Mouse (Mus musculus) CH12.LX (cell line): ENCODE results near the gene Ddx51. TPM values are rescaled to one million over a fixed set of nuclear protein-coding genes. Genes with fewer than 3 reads are reported as not detected.

Source experiments
- DNase-seq: peaks from one replicate; pipeline ENCODE4 v3.0.0-alpha.2; 2013; ENCODE audit errors: extremely low read depth
- H3K27ac ChIP-seq: 2 replicates; pipeline ENCODE4 v1.5.1; 2012; ENCODE audit warnings: low read depth, mild to moderate bottlenecking, control low read depth, moderate library complexity; ENCODE audit not compliant: insufficient read depth
- H3K27me3 ChIP-seq: replicated peaks from 2 replicates; pipeline ENCODE3; 2012; ENCODE audit warnings: inconsistent platforms
- H3K36me3 ChIP-seq, 2 experiments: replicated peaks in 1 of 2; 2 replicates each; pipeline versions ENCODE3 to v1.6.1; 2012; ENCODE audit warnings: inconsistent platforms in 1 of 2, low read length in 1 of 2, mild to moderate bottlenecking in 1 of 2, mixed read lengths in 1 of 2, moderate library complexity in 1 of 2; ENCODE audit not compliant: control insufficient read depth in 1 of 2, insufficient read depth in 1 of 2
- H3K4me1 ChIP-seq, 2 experiments: 2 replicates each; pipeline ENCODE4 v1.6.1; 2012; ENCODE audit warnings: inconsistent platforms in 1 of 2, moderate library complexity in 1 of 2; ENCODE audit not compliant: insufficient read depth in 2 of 2, control insufficient read depth in 1 of 2
- H3K4me2 ChIP-seq: 2 replicates; pipeline ENCODE4 v1.6.1; 2012; ENCODE audit warnings: low read depth, mild to moderate bottlenecking, control low read depth; ENCODE audit not compliant: poor library complexity, insufficient read depth, severe bottlenecking
- H3K4me3 ChIP-seq, 3 experiments: fragments of 150-350 bp in 1 of 3; sonication (generic) in 1 of 3; replicated peaks in 1 of 3; 2 replicates each; pipeline versions ENCODE3 to v1.5.1; 2011 to 2012; ENCODE audit warnings: low read depth in 2 of 3, low read length in 2 of 3, mild to moderate bottlenecking in 2 of 3, moderate library complexity in 2 of 3, control low read depth in 1 of 3, improper control_type of control experiment in 1 of 3, inconsistent platforms in 1 of 3, mixed read lengths in 1 of 3; ENCODE audit not compliant: poor library complexity in 1 of 3
- H3K79me2 ChIP-seq: replicated peaks from 2 replicates; pipeline ENCODE4 v1.6.1; 2012; ENCODE audit warnings: mild to moderate bottlenecking, moderate library complexity; ENCODE audit not compliant: control insufficient read depth, poor library complexity, insufficient read depth, severe bottlenecking; ENCODE audit errors: extremely low read depth
- H3K9ac ChIP-seq: 2 replicates; pipeline ENCODE4 v1.6.1; 2012; ENCODE audit warnings: low read depth, mild to moderate bottlenecking, control low read depth, moderate library complexity; ENCODE audit not compliant: insufficient read depth
- H3K9me3 ChIP-seq: replicated peaks from 2 replicates; pipeline ENCODE3; 2012; ENCODE audit warnings: low read length, inconsistent platforms, mixed read lengths
- BHLHE40 ChIP-seq: IDR thresholded peaks from 2 replicates; pipeline ENCODE4 v1.6.1; 2011; ENCODE audit warnings: mild to moderate bottlenecking, low read depth, low read length, improper control_type of control experiment
- CHD1 ChIP-seq: IDR thresholded peaks from 2 replicates; pipeline ENCODE4 v1.6.1; 2012; ENCODE audit warnings: low read depth, low read length, improper control_type of control experiment, inconsistent platforms
- CTCF ChIP-seq, 2 experiments: IDR thresholded peaks in 1 of 2; conservative IDR thresholded peaks in 1 of 2; 2 replicates each; pipeline ENCODE4 v1.5.1; 2011 to 2012; ENCODE audit warnings: low read depth in 2 of 2, low read length in 2 of 2, improper control_type of control experiment in 1 of 2, inconsistent platforms in 1 of 2, mild to moderate bottlenecking in 1 of 2, moderate library complexity in 1 of 2
- IRF4 ChIP-seq: IDR thresholded peaks from 2 replicates; pipeline ENCODE4 v1.6.1; 2014; ENCODE audit warnings: low read depth, mild to moderate bottlenecking, inconsistent platforms, low read length, improper control_type of control experiment
- KAT2A ChIP-seq: IDR thresholded peaks from 2 replicates; pipeline ENCODE4 v1.6.1; 2012; ENCODE audit warnings: low read length, improper control_type of control experiment, inconsistent platforms; ENCODE audit not compliant: insufficient replicate concordance
- MAZ ChIP-seq: IDR thresholded peaks from 2 replicates; pipeline ENCODE4 v1.6.1; 2012; ENCODE audit warnings: low read depth, mild to moderate bottlenecking, inconsistent platforms, low read length, improper control_type of control experiment, moderate library complexity
- NELFE ChIP-seq: IDR thresholded peaks from 2 replicates; pipeline ENCODE4 v1.6.1; 2011; ENCODE audit warnings: low read depth, low read length, improper control_type of control experiment
- PAX5 ChIP-seq: IDR thresholded peaks from 2 replicates; pipeline ENCODE4 v1.6.1; 2012; ENCODE audit warnings: low read length, inconsistent platforms, mixed read lengths
- POLR2A ChIP-seq: IDR thresholded peaks from 2 replicates; pipeline ENCODE4 v1.6.1; 2011; ENCODE audit warnings: low read depth, mild to moderate bottlenecking, improper control_type of control experiment, low read length
- TBP ChIP-seq: conservative IDR thresholded peaks from 2 replicates; pipeline ENCODE4 v1.6.1; 2011; ENCODE audit warnings: low read depth, low read length, improper control_type of control experiment
- TCF12 ChIP-seq: IDR thresholded peaks from 2 replicates; pipeline ENCODE4 v1.6.1; 2014; ENCODE audit warnings: low read depth, mild to moderate bottlenecking, inconsistent platforms, low read length, improper control_type of control experiment
- USF1 ChIP-seq: IDR thresholded peaks from 2 replicates; pipeline ENCODE4 v1.6.1; 2014; ENCODE audit warnings: low read depth, mild to moderate bottlenecking, inconsistent platforms, low read length, improper control_type of control experiment
- USF2 ChIP-seq: conservative IDR thresholded peaks from 2 replicates; pipeline ENCODE4 v1.6.1; 2011; ENCODE audit warnings: low read depth, low read length, improper control_type of control experiment
- ZKSCAN1 ChIP-seq: IDR thresholded peaks from 2 replicates; pipeline ENCODE4 v1.6.1; 2012; ENCODE audit warnings: low read depth, inconsistent platforms, low read length, improper control_type of control experiment, borderline replicate concordance
- ZNF384 ChIP-seq: IDR thresholded peaks from 2 replicates; pipeline ENCODE4 v1.6.1; 2012; ENCODE audit warnings: low read depth, low read length, improper control_type of control experiment, inconsistent platforms
- dilution Hi-C: fragments of 300-500 bp; cut with MboI; formaldehyde crosslinking; loops from 2 replicates; pipeline ENCODE4 v1.14.3; 2020; ENCODE audit warnings: low sequenced_read_pairs; ENCODE audit not compliant: extremely low pct_unique_long_range_greater_than_20kb, extremely low pct_ligation_motif_present
- in situ Hi-C: fragments of 300-500 bp; cut with MboI; formaldehyde crosslinking; loops from 3 replicates; pipeline ENCODE4 v1.14.3; 2019; ENCODE audit warnings: low sequenced_read_pairs, low pct_ligation_motif_present, low pct_unique_long_range_greater_than_20kb, mixed read lengths
- polyA plus RNA-seq: library from polyadenylated mRNA; unstranded; fragments of >175 nt; gene quantifications from 2 replicates; pipeline ENCODE4 v1.2.1, GENCODE M21; 2012; ENCODE audit warnings: low read depth; ENCODE audit not compliant: insufficient read length
- total RNA-seq, 2 experiments: library from RNA; depleted of rRNA; stranded (reverse); fragments of 300-350 nt in 1 of 2; fragments of >200 nt in 1 of 2; gene quantifications; 2 replicates each; pipeline ENCODE4 v1.2.3; 2012 to 2014

Gene Ddx51
- total and polyA plus RNA-seq, 3 experiments: 11.8 to 38.6 (median 12.3) TPM

GRCm38 (mm10) chr5:110604311-110604710, 48.9 kb upstream of the Ddx51 start:
- DNase-seq: no peak
- in situ Hi-C loops: no loop called here
- no peak for TF ChIP-seq CTCF (conservative IDR thresholded peaks at IDR 0.05 in 1 of 2, IDR thresholded peaks at IDR 0.05 in 1 of 2; ENCODE audit: low read depth in 2 of 2, low read length in 2 of 2)
- no peak for TF ChIP-seq USF2
- TF ChIP-seq USF1: no peak
- TF ChIP-seq KAT2A: no peak
- TF ChIP-seq BHLHE40: no peak
- TF ChIP-seq TCF12: no peak
- no peak for TF ChIP-seq ZKSCAN1
- no peak for TF ChIP-seq MAZ
- no peak for TF ChIP-seq ZNF384
- no peak for TF ChIP-seq PAX5
- TF ChIP-seq TBP: no peak
- TF ChIP-seq CHD1: no peak
- no peak for TF ChIP-seq IRF4
- no peak for TF ChIP-seq POLR2A
- no peak overlapping the region for H3K9ac ChIP-seq
- H3K9me3 ChIP-seq: no peaks in the 10 kb centered on the region
- no peaks in the 10 kb centered on the region for H3K36me3 ChIP-seq
- dilution Hi-C loops: no loop called here
- no peaks in the 10 kb centered on the region for H3K79me2 ChIP-seq
- H3K4me1 ChIP-seq: no peaks in the 10 kb centered on the region
- no peak overlapping the region for H3K4me2 ChIP-seq
- H3K4me3 ChIP-seq: no peak overlapping the region
- H3K27me3 ChIP-seq: peaks cover 75% of the 10 kb centered on the region
- H3K27ac ChIP-seq: no peak overlapping the region

GRCm38 (mm10) chr5:110605531-110606221, 47.6 kb upstream of the Ddx51 start:
- H3K4me2 ChIP-seq: no peak overlapping the region
- H3K36me3 ChIP-seq: no peaks in the 10 kb centered on the region
- TF ChIP-seq NELFE (no peak), CTCF (conservative IDR thresholded peaks at IDR 0.05 in 1 of 2, IDR thresholded peaks at IDR 0.05 in 1 of 2; ENCODE audit: low read depth in 2 of 2, low read length in 2 of 2) (peak in 1 of 2 experiments; percentile 25; a peak in 2 of 4 replicates)
- in situ Hi-C loops: no loop called here
- H3K27ac ChIP-seq: no peak overlapping the region
- no peaks in the 10 kb centered on the region for H3K9me3 ChIP-seq
- dilution Hi-C loops: no loop called here
- peaks cover 66% of the 10 kb centered on the region for H3K27me3 ChIP-seq
- H3K4me3 ChIP-seq: no peak overlapping the region
- no peaks in the 10 kb centered on the region for H3K79me2 ChIP-seq
- H3K4me1 ChIP-seq: no peaks in the 10 kb centered on the region
- H3K9ac ChIP-seq: no peak overlapping the region
- DNase-seq: peak; percentile 6
